Mouse (Mus musculus): ENCODE data around the gene Ndufs8. TPM values are rescaled to one million over a fixed set of nuclear protein-coding genes. Genes with fewer than 3 reads are reported as not detected.
A peak's percentile ranks its signal among the peaks of the same experiment; 100 is the strongest.

Ndufs8 gene
- polyA plus RNA-seq, 1 experiment from 2014 or later: 297 TPM

- peaks cover 23% of the 10 kb centered on the region for H3K4me1 ChIP-seq (ENCODE audit: control insufficient read depth, insufficient read depth, low read length)
- H3K27me3 ChIP-seq (replicated peaks; ENCODE audit: control insufficient read depth, insufficient read depth, low read length): no peaks in the 10 kb centered on the region
- ATAC-seq (ENCODE audit: low read depth) (no peak), DNase-seq (ENCODE audit: low spot score) (no peak)
- 54% methylated on average over 6 of the region's 6 CpGs for WGBS
- H3K4me2 ChIP-seq (ENCODE audit: low read depth, low read length): no peak overlapping the region
- no peak overlapping the region; the same call in 1 of the 2 replicates for H3K9ac ChIP-seq (ENCODE audit: low read depth, low read length)
- no peak overlapping the region for H3K4me3 ChIP-seq (ENCODE audit: low read depth, low read length)
- H3K27ac ChIP-seq (replicated peaks; ENCODE audit: low read depth, low read length): peak overlapping the region; percentile 34
- no peaks in the 10 kb centered on the region for H3K9me3 ChIP-seq (ENCODE audit: control insufficient read depth, low read length)
- no peaks in the 10 kb centered on the region for H3K36me3 ChIP-seq (ENCODE audit: control insufficient read depth, insufficient read depth, low read length)
These were observed 14.1 kb upstream of the Ndufs8 start for GRCm38 (mm10) chr19:3926685-3927084.

GRCm38 (mm10) chr19:3926279-3926678, 13.7 kb upstream of the Ndufs8 start:
- Histone ChIP-seq H3K4me3 (ENCODE audit: low read depth, low read length) (no peak overlapping the region), H3K27me3 (replicated peaks; ENCODE audit: control insufficient read depth, insufficient read depth, low read length) (no peaks in the 10 kb centered on the region), H3K9me3 (ENCODE audit: control insufficient read depth, low read length) (no peaks in the 10 kb centered on the region), H3K27ac (replicated peaks; ENCODE audit: low read depth, low read length) (peak overlapping the region; percentile 34), H3K4me2 (ENCODE audit: low read depth, low read length) (no peak overlapping the region), H3K36me3 (ENCODE audit: control insufficient read depth, insufficient read depth, low read length) (no peaks in the 10 kb centered on the region), H3K4me1 (ENCODE audit: control insufficient read depth, insufficient read depth, low read length) (peaks cover 23% of the 10 kb centered on the region), H3K9ac (ENCODE audit: low read depth, low read length) (no peak overlapping the region; the same call in 1 of the 2 replicates)
- 58% methylated on average over 3 of the region's 3 CpGs for WGBS
- ATAC-seq (ENCODE audit: low read depth) (peak; percentile 30; the same call in 1 of the 2 replicates), DNase-seq (ENCODE audit: low spot score) (peak; percentile 65)

GRCm38 (mm10) chr19:3925859-3926258, 13.3 kb upstream of the Ndufs8 start:
- peak overlapping the region; percentile 34; the same call in 1 of the 2 replicates for H3K27ac ChIP-seq (replicated peaks; ENCODE audit: low read depth, low read length)
- DNase-seq (ENCODE audit: low spot score) (no peak), ATAC-seq (ENCODE audit: low read depth) (no peak)
- H3K27me3 ChIP-seq (replicated peaks; ENCODE audit: control insufficient read depth, insufficient read depth, low read length): no peaks in the 10 kb centered on the region
- WGBS: 60% methylated on average over 6 of the region's 6 CpGs
- H3K4me2 ChIP-seq (ENCODE audit: low read depth, low read length): no peak overlapping the region
- no peak overlapping the region for H3K9ac ChIP-seq (ENCODE audit: low read depth, low read length)
- H3K4me3 ChIP-seq (ENCODE audit: low read depth, low read length): no peak overlapping the region
- peaks cover 23% of the 10 kb centered on the region for H3K4me1 ChIP-seq (ENCODE audit: control insufficient read depth, insufficient read depth, low read length)
- no peaks in the 10 kb centered on the region for H3K9me3 ChIP-seq (ENCODE audit: control insufficient read depth, low read length)
- no peaks in the 10 kb centered on the region for H3K36me3 ChIP-seq (ENCODE audit: control insufficient read depth, insufficient read depth, low read length)

GRCm38 (mm10) chr19:3924868-3925267, 12.3 kb upstream of the Ndufs8 start:
- no peak overlapping the region for H3K27ac ChIP-seq (replicated peaks; ENCODE audit: low read depth, low read length)
- no peak for DNase-seq (ENCODE audit: low spot score)
- no peaks in the 10 kb centered on the region for H3K27me3 ChIP-seq (replicated peaks; ENCODE audit: control insufficient read depth, insufficient read depth, low read length)
- H3K4me1 ChIP-seq (ENCODE audit: control insufficient read depth, insufficient read depth, low read length): peaks cover 22% of the 10 kb centered on the region
- H3K9me3 ChIP-seq (ENCODE audit: control insufficient read depth, low read length): no peaks in the 10 kb centered on the region
- ATAC-seq (ENCODE audit: low read depth): no peak
- no peaks in the 10 kb centered on the region for H3K36me3 ChIP-seq (ENCODE audit: control insufficient read depth, insufficient read depth, low read length)
- H3K9ac ChIP-seq (ENCODE audit: low read depth, low read length): no peak overlapping the region
- WGBS: 92% methylated on average over 7 of the region's 7 CpGs
- H3K4me2 ChIP-seq (ENCODE audit: low read depth, low read length): no peak overlapping the region
- no peak overlapping the region for H3K4me3 ChIP-seq (ENCODE audit: low read depth, low read length)

GRCm38 (mm10) chr19:3924190-3924589, 11.6 kb upstream of the Ndufs8 start:
- WGBS: 78% methylated on average over 8 of the region's 8 CpGs
- no peak for ATAC-seq (ENCODE audit: low read depth)
- H3K9me3 ChIP-seq (ENCODE audit: control insufficient read depth, low read length): no peaks in the 10 kb centered on the region
- H3K36me3 ChIP-seq (ENCODE audit: control insufficient read depth, insufficient read depth, low read length): no peaks in the 10 kb centered on the region
- peaks cover 15% of the 10 kb centered on the region for H3K4me1 ChIP-seq (ENCODE audit: control insufficient read depth, insufficient read depth, low read length)
- no peak overlapping the region for H3K4me2 ChIP-seq (ENCODE audit: low read depth, low read length)
- no peaks in the 10 kb centered on the region for H3K27me3 ChIP-seq (replicated peaks; ENCODE audit: control insufficient read depth, insufficient read depth, low read length)
- H3K4me3 ChIP-seq (ENCODE audit: low read depth, low read length): no peak overlapping the region
- H3K9ac ChIP-seq (ENCODE audit: low read depth, low read length): no peak overlapping the region
- DNase-seq (ENCODE audit: low spot score): no peak
- peak overlapping the region; percentile 53 for H3K27ac ChIP-seq (replicated peaks; ENCODE audit: low read depth, low read length)

GRCm38 (mm10) chr19:3923586-3923985, 11.0 kb upstream of the Ndufs8 start:
- Histone ChIP-seq H3K4me2 (ENCODE audit: low read depth, low read length) (no peak overlapping the region), H3K4me1 (ENCODE audit: control insufficient read depth, insufficient read depth, low read length) (peaks cover 11% of the 10 kb centered on the region), H3K9ac (ENCODE audit: low read depth, low read length) (no peak overlapping the region), H3K4me3 (ENCODE audit: low read depth, low read length) (no peak overlapping the region), H3K9me3 (ENCODE audit: control insufficient read depth, low read length) (no peaks in the 10 kb centered on the region), H3K27ac (replicated peaks; ENCODE audit: low read depth, low read length) (peak overlapping the region; percentile 53), H3K27me3 (replicated peaks; ENCODE audit: control insufficient read depth, insufficient read depth, low read length) (no peaks in the 10 kb centered on the region), H3K36me3 (ENCODE audit: control insufficient read depth, insufficient read depth, low read length) (no peaks in the 10 kb centered on the region)
- DNase-seq (ENCODE audit: low spot score) (peak; percentile 75), ATAC-seq (ENCODE audit: low read depth) (peak; percentile 70)
- 57% methylated on average over 13 of the region's 13 CpGs for WGBS

- Histone ChIP-seq H3K4me3 (ENCODE audit: low read depth, low read length) (no peak overlapping the region), H3K4me1 (ENCODE audit: control insufficient read depth, insufficient read depth, low read length) (peaks cover 11% of the 10 kb centered on the region), H3K27me3 (replicated peaks; ENCODE audit: control insufficient read depth, insufficient read depth, low read length) (no peaks in the 10 kb centered on the region), H3K9me3 (ENCODE audit: control insufficient read depth, low read length) (no peaks in the 10 kb centered on the region), H3K27ac (replicated peaks; ENCODE audit: low read depth, low read length) (peak overlapping the region; percentile 10; the same call in 1 of the 2 replicates), H3K36me3 (ENCODE audit: control insufficient read depth, insufficient read depth, low read length) (no peaks in the 10 kb centered on the region), H3K4me2 (ENCODE audit: low read depth, low read length) (no peak overlapping the region), H3K9ac (ENCODE audit: low read depth, low read length) (no peak overlapping the region)
- ATAC-seq (ENCODE audit: low read depth): no peak; the same call in 1 of the 2 replicates
- DNase-seq (ENCODE audit: low spot score): no peak
- 46% methylated on average over 9 of the region's 10 CpGs for WGBS
These were observed 10.2 kb upstream of the Ndufs8 start for GRCm38 (mm10) chr19:3922661-3923371.

GRCm38 (mm10) chr19:3919928-3920327, 7.4 kb upstream of the Ndufs8 start:
- Histone ChIP-seq H3K27ac (replicated peaks; ENCODE audit: low read depth, low read length) (no peak overlapping the region), H3K9ac (ENCODE audit: low read depth, low read length) (no peak overlapping the region), H3K27me3 (replicated peaks; ENCODE audit: control insufficient read depth, insufficient read depth, low read length) (no peaks in the 10 kb centered on the region), H3K9me3 (ENCODE audit: control insufficient read depth, low read length) (no peaks in the 10 kb centered on the region), H3K36me3 (ENCODE audit: control insufficient read depth, insufficient read depth, low read length) (no peaks in the 10 kb centered on the region), H3K4me2 (ENCODE audit: low read depth, low read length) (no peak overlapping the region), H3K4me3 (ENCODE audit: low read depth, low read length) (no peak overlapping the region), H3K4me1 (ENCODE audit: control insufficient read depth, insufficient read depth, low read length) (no peaks in the 10 kb centered on the region)
- DNase-seq (ENCODE audit: low spot score) (no peak), ATAC-seq (ENCODE audit: low read depth) (no peak)

GRCm38 (mm10) chr19:3916727-3917126, 4.2 kb upstream of the Ndufs8 start:
- DNase-seq (ENCODE audit: low spot score): no peak
- Histone ChIP-seq H3K36me3 (ENCODE audit: control insufficient read depth, insufficient read depth, low read length) (no peaks in the 10 kb centered on the region), H3K4me3 (ENCODE audit: low read depth, low read length) (no peak overlapping the region), H3K9me3 (ENCODE audit: control insufficient read depth, low read length) (no peaks in the 10 kb centered on the region), H3K9ac (ENCODE audit: low read depth, low read length) (no peak overlapping the region), H3K4me2 (ENCODE audit: low read depth, low read length) (no peak overlapping the region), H3K27me3 (replicated peaks; ENCODE audit: control insufficient read depth, insufficient read depth, low read length) (no peaks in the 10 kb centered on the region), H3K4me1 (ENCODE audit: control insufficient read depth, insufficient read depth, low read length) (peaks cover 11% of the 10 kb centered on the region), H3K27ac (replicated peaks; ENCODE audit: low read depth, low read length) (no peak overlapping the region)
- 77% methylated on average over 11 of the region's 11 CpGs for WGBS
- no peak for ATAC-seq (ENCODE audit: low read depth)

All from embryonic facial prominence, embryonic 14.5 days (tissue).